Mouse (Mus musculus) intestine, embryonic 14.5 days (tissue): Measurements from ENCODE around the gene Grasp. TPM values are rescaled to one million over a fixed set of nuclear protein-coding genes. Genes with fewer than 3 reads are reported as not detected.

Source experiments
- ATAC-seq: fragments of 200-750 bp; cut with Nextera tagmentation; replicated peaks from 2 replicates; pipeline ENCODE4 v1.8.0; 2017; ENCODE audit warnings: low read depth, moderate number of reproducible peaks, moderate TSS enrichment, moderate library complexity; ENCODE audit not compliant: low FRiP score, low TSS enrichment
- DNase-seq: peaks from one replicate; pipeline ENCODE4 v3.0.0-alpha.2; 2018; ENCODE audit warnings: low spot score
- H3K27ac ChIP-seq: fragments of 300-500 bp; sonication (generic); 2 replicates; pipeline ENCODE4 v1.5.1; 2014; ENCODE audit warnings: low read depth, mild to moderate bottlenecking, control low read depth
- H3K27me3 ChIP-seq: fragments of 300-500 bp; sonication (generic); replicated peaks from 2 replicates; pipeline ENCODE4 v1.6.1; 2014; ENCODE audit warnings: low read length, control low read depth; ENCODE audit not compliant: control insufficient read depth, insufficient read depth
- H3K36me3 ChIP-seq: fragments of 300-500 bp; sonication (generic); 2 replicates; pipeline ENCODE4 v1.6.1; 2014; ENCODE audit warnings: low read length, control low read depth; ENCODE audit not compliant: control insufficient read depth, insufficient read depth
- H3K4me1 ChIP-seq: fragments of 300-500 bp; sonication (generic); replicated peaks from 2 replicates; pipeline ENCODE4 v1.6.1; 2014; ENCODE audit warnings: low read length, control low read depth, mixed read lengths; ENCODE audit not compliant: control insufficient read depth, insufficient read depth
- H3K4me2 ChIP-seq: fragments of 300-500 bp; sonication (generic); 2 replicates; pipeline ENCODE4 v1.6.1; 2014; ENCODE audit warnings: low read length
- H3K4me3 ChIP-seq: fragments of 300-500 bp; sonication (generic); 2 replicates; pipeline ENCODE4 v1.5.1; 2014; ENCODE audit warnings: low read depth, low read length, control low read depth, mixed read lengths
- H3K9ac ChIP-seq: fragments of 300-500 bp; sonication (generic); 2 replicates; pipeline ENCODE4 v1.6.1; 2014; ENCODE audit warnings: mild to moderate bottlenecking, low read length
- H3K9me3 ChIP-seq: fragments of 300-500 bp; sonication (generic); 2 replicates; pipeline ENCODE4 v1.6.1; 2016; ENCODE audit warnings: low read length, control low read depth; ENCODE audit not compliant: control insufficient read depth
- WGBS: fragments of 180-500 bp; shearing (Covaris S2); extraction: QIAGEN DNeasy Blood & Tissue Kit; methylation state at CpG from one replicate; pipeline ENCODE4 v1.1.7; 2014; 5-methylcytosine and 5-hydroxymethylcytosine counted together
- polyA plus RNA-seq: library from polyadenylated mRNA; unstranded; fragments of >200 nt; fragmentation: Nextera tagmentation; extraction: Ambion mirVana; gene quantifications from 2 replicates; pipeline ENCODE4 v1.2.1, GENCODE M21; 2014

Grasp gene
- polyA plus RNA-seq, 1 experiment from 2014 or later, result 4.2 TPM

DNA sequence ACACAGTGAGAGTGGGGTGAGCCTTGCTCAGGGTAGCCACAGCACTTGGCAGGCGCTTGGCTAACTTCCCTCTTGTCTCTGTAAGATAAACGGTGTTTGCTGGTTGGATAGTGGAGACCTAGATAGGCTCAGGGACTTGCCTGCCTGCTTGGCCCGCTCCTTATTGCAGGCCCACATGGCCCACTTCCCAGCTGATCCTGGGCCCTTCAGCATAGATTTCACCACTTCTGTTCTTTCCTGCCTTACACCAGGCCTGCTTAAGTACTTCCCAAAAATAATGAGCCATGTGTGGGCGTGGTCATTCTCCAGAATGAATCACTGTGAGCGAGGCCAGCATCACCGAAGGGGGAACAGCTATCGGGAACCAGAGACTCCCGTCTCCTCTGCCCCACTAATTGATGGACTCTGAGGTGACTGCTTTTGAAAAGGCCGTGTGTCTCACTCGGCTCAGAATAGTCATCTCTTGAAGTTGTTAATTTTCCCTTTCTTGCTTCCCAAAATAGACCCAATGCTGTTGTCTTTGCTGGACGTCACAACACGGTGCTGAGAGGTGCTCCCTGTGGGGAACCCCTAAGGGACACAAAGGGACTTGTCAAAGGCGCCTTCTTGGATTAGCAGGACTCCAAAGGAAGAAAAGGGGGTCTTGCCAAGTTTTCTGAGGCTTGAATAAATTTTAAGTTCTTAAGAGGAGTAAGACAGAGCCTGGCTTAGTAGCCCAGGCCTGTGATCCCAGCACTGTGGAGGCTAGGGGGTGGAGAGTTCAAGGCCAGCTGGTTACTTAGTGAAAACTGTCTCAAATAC lies 32.3 kb upstream of the Grasp start:
- 45% methylated on average over 13 of the region's 13 CpGs for WGBS
- Histone ChIP-seq H3K27me3 (no peaks in the 10 kb centered on the region), H3K9me3 (no peaks in the 10 kb centered on the region), H3K4me2 (no peak overlapping the region), H3K27ac (no peak overlapping the region), H3K4me3 (no peak overlapping the region), H3K36me3 (peaks cover 29% of the 10 kb centered on the region), H3K9ac (no peak overlapping the region), H3K4me1 (peaks cover 22% of the 10 kb centered on the region)
- no peak for ATAC-seq
- no peak for DNase-seq

DNA sequence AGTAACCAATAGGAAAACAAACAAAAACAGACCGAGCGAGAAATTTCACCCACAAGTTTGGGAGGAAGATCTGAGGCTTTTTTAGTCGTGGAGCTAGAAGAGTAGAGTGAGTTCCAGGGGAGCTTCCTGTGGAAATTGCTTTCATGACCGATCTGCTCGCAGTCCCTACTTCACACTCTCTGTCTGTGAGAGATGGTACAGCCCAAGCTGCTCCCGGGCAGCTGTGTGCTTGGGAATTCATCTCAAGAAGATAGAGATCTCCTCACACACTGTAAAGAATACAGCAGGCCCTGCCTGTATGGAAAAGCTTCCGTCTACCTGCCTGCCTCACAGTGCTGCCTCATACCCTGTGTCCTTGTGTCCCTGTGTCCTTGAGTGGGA lies 31.7 kb upstream of the Grasp start:
- DNase-seq (no peak), ATAC-seq (no peak)
- H3K9me3 ChIP-seq, result no peaks in the 10 kb centered on the region
- H3K27me3 ChIP-seq, result no peaks in the 10 kb centered on the region
- no peak overlapping the region for H3K4me2 ChIP-seq
- H3K36me3 ChIP-seq, result peaks cover 34% of the 10 kb centered on the region
- H3K27ac ChIP-seq, result no peak overlapping the region
- H3K4me1 ChIP-seq, result peaks cover 22% of the 10 kb centered on the region
- no peak overlapping the region for H3K9ac ChIP-seq
- H3K4me3 ChIP-seq, result no peak overlapping the region
- WGBS, result 53% methylated on average over 7 of the region's 7 CpGs

DNA sequence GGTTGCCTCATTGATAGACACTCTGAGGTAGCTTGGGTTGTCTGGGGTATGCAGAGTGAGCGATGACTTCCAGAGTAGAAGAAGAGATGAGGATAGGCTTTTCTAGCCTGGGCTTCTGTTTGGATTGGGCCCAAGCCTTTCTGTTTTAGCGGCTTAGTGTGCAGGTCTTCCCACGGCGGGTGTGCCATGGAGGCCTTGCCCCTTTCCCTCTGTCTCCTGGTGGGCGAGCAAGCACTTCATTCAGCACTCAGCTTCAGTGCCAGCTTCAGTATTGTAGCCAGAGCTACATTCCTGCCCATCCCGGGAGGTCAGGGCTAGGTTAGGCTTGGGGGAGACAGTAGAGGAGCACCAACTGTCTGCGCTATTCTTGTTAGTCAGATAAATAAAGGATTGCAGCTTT lies 31.3 kb upstream of the Grasp start:
- DNase-seq, result no peak
- no peak overlapping the region for H3K27ac ChIP-seq
- H3K27me3 ChIP-seq, result no peaks in the 10 kb centered on the region
- ATAC-seq, result no peak
- H3K9ac ChIP-seq, result no peak overlapping the region
- H3K9me3 ChIP-seq, result no peaks in the 10 kb centered on the region
- H3K4me1 ChIP-seq, result peaks cover 22% of the 10 kb centered on the region
- H3K4me3 ChIP-seq, result no peak overlapping the region
- H3K36me3 ChIP-seq, result peaks cover 37% of the 10 kb centered on the region
- whole genome bisulfite sequencing, result 81% methylated on average over 7 of the region's 7 CpGs
- H3K4me2 ChIP-seq, result no peak overlapping the region

DNA sequence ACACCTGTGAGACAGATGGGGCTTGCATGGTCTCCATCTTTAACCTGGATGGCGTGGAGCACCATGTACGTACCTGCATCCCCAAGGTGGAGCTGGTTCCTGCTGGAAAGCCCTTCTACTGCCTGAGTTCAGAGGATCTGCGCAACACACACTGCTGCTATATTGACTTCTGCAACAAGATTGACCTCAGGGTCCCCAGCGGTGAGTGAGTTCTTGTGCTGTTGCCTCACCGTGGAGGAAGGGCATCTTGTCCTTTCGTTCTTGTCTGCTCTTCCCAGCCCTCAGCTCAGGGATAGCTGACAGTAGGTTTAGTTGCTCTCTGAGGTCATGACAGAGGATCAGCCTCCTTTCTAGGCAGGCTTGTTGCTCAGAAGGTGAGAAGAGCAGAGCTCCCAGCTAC lies 30.0 kb upstream of the Grasp start:
- peaks cover 22% of the 10 kb centered on the region for H3K4me1 ChIP-seq
- no peak overlapping the region for H3K4me3 ChIP-seq
- no peak overlapping the region for H3K9ac ChIP-seq
- H3K9me3 ChIP-seq, result no peaks in the 10 kb centered on the region
- H3K27ac ChIP-seq, result no peak overlapping the region
- H3K27me3 ChIP-seq, result no peaks in the 10 kb centered on the region
- WGBS, result 88% methylated on average over 6 of the region's 6 CpGs
- peaks cover 49% of the 10 kb centered on the region for H3K36me3 ChIP-seq
- no peak overlapping the region for H3K4me2 ChIP-seq
- ATAC-seq, result no peak
- no peak for DNase-seq

DNA sequence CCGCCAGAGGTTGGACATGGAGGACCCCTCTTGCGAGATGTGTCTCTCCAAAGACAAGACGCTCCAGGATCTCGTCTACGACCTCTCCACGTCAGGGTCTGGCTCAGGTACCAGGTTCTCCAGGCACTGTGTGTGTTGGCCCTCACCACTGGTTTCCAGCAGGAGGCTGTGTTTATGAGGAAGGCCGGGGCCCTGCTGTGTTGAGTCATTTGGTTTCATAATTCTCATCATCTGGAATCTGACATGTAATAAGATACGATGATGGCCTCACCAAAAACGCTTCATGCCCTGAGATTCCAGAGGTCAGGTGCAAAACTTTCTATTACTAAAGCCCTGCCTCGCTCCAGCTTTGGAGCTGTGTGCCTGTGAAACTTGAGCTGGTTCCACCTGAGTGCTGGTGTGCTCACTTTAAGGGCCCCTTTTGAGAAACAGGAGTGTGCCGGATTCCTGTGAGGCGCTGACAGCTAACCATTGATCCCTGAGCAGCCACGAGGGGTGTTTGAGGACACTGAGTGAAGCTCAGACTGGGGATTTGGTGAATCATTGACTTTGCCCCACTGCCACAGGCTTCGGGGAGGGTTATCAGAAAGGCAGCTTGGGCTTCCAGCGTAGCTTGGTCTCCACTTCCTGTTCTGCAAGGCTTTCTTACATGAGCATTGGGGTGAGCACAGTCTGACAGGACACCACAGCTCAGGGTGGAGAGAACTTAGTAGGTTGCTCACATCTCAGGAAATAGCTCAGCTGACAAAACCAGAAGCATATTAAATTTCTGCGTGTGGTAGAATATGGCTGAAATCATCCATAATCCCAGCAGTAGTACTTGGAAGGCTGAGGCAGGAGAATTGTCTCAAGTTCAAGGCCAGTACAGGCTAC lies 28.8 kb upstream of the Grasp start:
- H3K4me1 ChIP-seq, result peaks cover 22% of the 10 kb centered on the region
- no peak overlapping the region for H3K4me2 ChIP-seq
- DNase-seq, result no peak
- no peak overlapping the region for H3K4me3 ChIP-seq
- WGBS, result 84% methylated on average over 16 of the region's 16 CpGs
- no peaks in the 10 kb centered on the region for H3K9me3 ChIP-seq
- no peak overlapping the region for H3K9ac ChIP-seq
- H3K36me3 ChIP-seq, result peaks cover 58% of the 10 kb centered on the region
- no peak; the same call in 1 of the 2 replicates for ATAC-seq
- H3K27ac ChIP-seq, result no peak overlapping the region
- H3K27me3 ChIP-seq, result no peaks in the 10 kb centered on the region

DNA sequence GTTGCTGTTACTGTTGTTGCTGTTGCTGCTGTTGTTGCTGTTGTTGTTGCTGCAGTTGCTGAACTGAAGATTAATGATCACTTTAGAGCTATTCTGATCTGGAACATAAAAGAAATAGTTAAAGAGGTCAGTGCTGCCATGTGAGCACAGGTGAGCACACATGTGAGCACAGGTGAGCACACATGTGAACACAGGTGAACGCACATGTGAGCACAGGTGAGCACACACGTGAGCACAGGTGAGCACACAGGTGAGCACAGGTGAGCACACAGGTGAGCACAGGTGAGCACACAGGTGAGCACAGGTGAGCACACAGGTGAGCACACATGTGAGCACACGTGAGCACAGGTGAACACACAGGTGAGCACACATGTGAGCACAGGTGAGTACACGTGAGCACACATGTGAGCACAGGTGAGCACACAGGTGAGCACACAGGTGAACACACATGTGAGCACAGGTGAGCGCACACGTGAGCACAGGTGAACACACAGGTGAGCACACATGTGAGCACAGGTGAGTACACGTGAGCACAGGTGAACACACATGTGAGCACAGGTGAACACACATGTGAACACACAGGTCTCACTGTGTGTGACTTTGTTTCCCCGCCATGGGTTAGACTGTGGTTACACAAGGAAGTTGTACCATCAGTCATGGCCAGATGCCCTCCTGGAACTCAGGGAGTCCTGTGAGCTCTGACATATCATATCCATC lies 27.8 kb upstream of the Grasp start:
- H3K9ac ChIP-seq, result no peak overlapping the region
- no peak overlapping the region for H3K4me2 ChIP-seq
- H3K27me3 ChIP-seq, result no peaks in the 10 kb centered on the region
- H3K36me3 ChIP-seq, result peaks cover 68% of the 10 kb centered on the region
- H3K4me1 ChIP-seq, result peaks cover 16% of the 10 kb centered on the region; the same call in 1 of the 2 replicates
- WGBS, result 95% methylated on average over 8 of the region's 8 CpGs
- peaks cover 5% of the 10 kb centered on the region; the same call in 1 of the 2 replicates for H3K9me3 ChIP-seq
- no peak overlapping the region for H3K27ac ChIP-seq
- no peak overlapping the region for H3K4me3 ChIP-seq
- ATAC-seq (no peak), DNase-seq (no peak)

DNA sequence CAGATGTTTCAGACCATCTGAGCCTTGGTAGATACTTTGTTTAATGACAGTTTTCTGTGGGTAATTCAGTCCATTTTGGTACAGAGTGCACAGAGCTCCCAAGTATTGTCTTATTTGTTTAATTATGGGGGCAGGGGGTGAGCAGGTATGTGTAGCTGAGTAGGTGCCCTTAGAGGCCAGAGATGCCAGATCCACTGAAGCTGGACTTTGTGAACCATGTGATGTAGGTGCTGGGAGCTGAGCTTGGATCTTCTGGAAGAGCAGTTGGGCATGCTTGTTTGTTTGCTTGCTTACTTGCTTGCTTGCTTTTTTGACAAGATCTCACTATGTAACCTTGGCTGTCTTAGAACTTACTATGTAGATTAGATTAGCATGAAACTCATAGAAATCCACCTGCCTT lies 27.0 kb upstream of the Grasp start:
- Histone ChIP-seq H3K27ac (no peak overlapping the region), H3K36me3 (peaks cover 75% of the 10 kb centered on the region)

DNA sequence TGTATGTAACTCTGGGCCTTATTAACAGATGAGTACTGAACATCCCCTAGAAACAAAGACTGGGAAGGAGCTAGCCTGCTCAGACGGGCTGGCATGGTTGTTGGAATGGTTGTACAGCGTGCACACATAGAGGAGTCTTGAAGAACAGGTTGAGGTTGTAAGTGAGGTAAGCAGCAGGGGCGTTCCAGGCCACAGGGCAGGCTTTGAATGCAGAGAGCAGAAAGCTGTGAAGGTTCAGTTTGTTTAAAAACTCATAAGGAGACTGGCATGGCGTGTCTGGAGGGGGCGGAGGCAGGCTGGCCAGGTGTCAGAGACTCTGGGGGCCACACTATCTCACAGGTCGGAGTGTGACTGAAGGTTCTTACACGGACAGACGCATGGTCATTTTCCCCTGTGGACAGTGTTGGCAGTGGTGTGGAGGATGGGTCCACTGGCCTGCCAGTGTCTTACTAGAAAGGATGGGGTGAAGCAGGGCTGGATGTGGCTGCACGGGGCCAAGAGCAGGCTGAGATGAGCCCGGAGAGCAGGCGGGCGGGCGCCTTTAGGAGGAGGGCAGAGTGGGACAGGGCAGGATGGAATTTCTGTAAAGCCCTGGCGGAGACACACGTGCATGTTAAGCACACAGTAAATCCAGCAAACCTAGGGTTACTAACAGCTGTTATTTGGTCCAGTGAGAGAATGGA lies 26.4 kb upstream of the Grasp start:
- H3K4me1 ChIP-seq, result 0 out of 2 replicates have a peak, but pooled peaks cover 6% of the 10 kb centered on the region
- H3K9ac ChIP-seq, result no peak overlapping the region

More for the DNA sequence above, 27.0 kb upstream of the Grasp start:
- ATAC-seq (no peak), DNase-seq (no peak)
- Histone ChIP-seq H3K4me3 (no peak overlapping the region), H3K4me2 (no peak overlapping the region), H3K27me3 (no peaks in the 10 kb centered on the region), H3K9me3 (peaks cover 5% of the 10 kb centered on the region; the same call in 1 of the 2 replicates), H3K9ac (no peak overlapping the region), H3K4me1 (0 out of 2 replicates have a peak, but pooled peaks cover 9% of the 10 kb centered on the region)

More for the DNA sequence above, 26.4 kb upstream of the Grasp start:
- ATAC-seq (no peak), DNase-seq (no peak)
- Histone ChIP-seq H3K4me2 (no peak overlapping the region), H3K36me3 (peaks cover 82% of the 10 kb centered on the region), H3K27me3 (no peaks in the 10 kb centered on the region), H3K4me3 (no peak overlapping the region), H3K9me3 (peaks cover 5% of the 10 kb centered on the region; the same call in 1 of the 2 replicates), H3K27ac (no peak overlapping the region)
- WGBS, result 82% methylated on average over 15 of the region's 15 CpGs
